Mouse (Mus musculus) thymus, adult 2 months (tissue): ENCODE results near the gene Ap3m1. TPM values are rescaled to one million over a fixed set of nuclear protein-coding genes. Genes with fewer than 3 reads are reported as not detected.

Source experiments
- DNase-seq: peaks from one replicate; pipeline ENCODE4 v3.0.0; 2021
- H3K27ac ChIP-seq: fragments of 200-500 bp; 2 replicates; pipeline ENCODE4 v1.5.1; 2012; ENCODE audit warnings: low read length, control low read depth; ENCODE audit not compliant: control insufficient read depth, insufficient read depth
- H3K27me3 ChIP-seq: fragments of 200-500 bp; 2 replicates; pipeline ENCODE4 v1.6.1; 2012; ENCODE audit warnings: mild to moderate bottlenecking, low read length, moderate library complexity, mixed read lengths; ENCODE audit not compliant: control insufficient read depth, insufficient read depth
- H3K36me3 ChIP-seq: fragments of 200-500 bp; 2 replicates; pipeline ENCODE4 v1.6.1; 2012; ENCODE audit warnings: mild to moderate bottlenecking, low read length, moderate library complexity; ENCODE audit not compliant: control insufficient read depth, insufficient read depth
- H3K4me1 ChIP-seq: fragments of 200-500 bp; replicated peaks from 2 replicates; pipeline ENCODE4 v1.6.1; 2012; ENCODE audit warnings: low read length; ENCODE audit not compliant: control insufficient read depth, insufficient read depth
- H3K4me3 ChIP-seq: fragments of 200-500 bp; 2 replicates; pipeline ENCODE4 v1.5.1; 2012; ENCODE audit warnings: mild to moderate bottlenecking, low read length, control low read depth, moderate library complexity; ENCODE audit not compliant: control insufficient read depth, insufficient read depth
- CTCF ChIP-seq: fragments of 200-500 bp; IDR thresholded peaks from 2 replicates; pipeline ENCODE4 v1.5.1; 2012; ENCODE audit warnings: mild to moderate bottlenecking, control low read depth, low read length, moderate library complexity, borderline replicate concordance; ENCODE audit not compliant: control insufficient read depth, poor library complexity, insufficient read depth; ENCODE audit errors: extremely low read depth
- POLR2A ChIP-seq: fragments of 200-500 bp; IDR thresholded peaks from 2 replicates; pipeline ENCODE4 v1.6.1; 2012; ENCODE audit warnings: mild to moderate bottlenecking, low read length, control low read depth, moderate library complexity; ENCODE audit not compliant: control insufficient read depth, poor library complexity, insufficient read depth; ENCODE audit errors: extremely low read depth
- WGBS: fragments of 180-500 bp; shearing (Covaris S2); methylation state at CpG from one replicate; pipeline ENCODE4 v1.1.7; 2018; 5-methylcytosine and 5-hydroxymethylcytosine counted together
- polyA plus RNA-seq: library from polyadenylated mRNA; depleted of rRNA; stranded (reverse); fragments of >200 nt; gene quantifications from 2 replicates; pipeline ENCODE4 v1.2.3, GENCODE M21; 2012

Ap3m1 gene
- polyA plus RNA-seq, 1 experiment: 34.1 TPM

DNA sequence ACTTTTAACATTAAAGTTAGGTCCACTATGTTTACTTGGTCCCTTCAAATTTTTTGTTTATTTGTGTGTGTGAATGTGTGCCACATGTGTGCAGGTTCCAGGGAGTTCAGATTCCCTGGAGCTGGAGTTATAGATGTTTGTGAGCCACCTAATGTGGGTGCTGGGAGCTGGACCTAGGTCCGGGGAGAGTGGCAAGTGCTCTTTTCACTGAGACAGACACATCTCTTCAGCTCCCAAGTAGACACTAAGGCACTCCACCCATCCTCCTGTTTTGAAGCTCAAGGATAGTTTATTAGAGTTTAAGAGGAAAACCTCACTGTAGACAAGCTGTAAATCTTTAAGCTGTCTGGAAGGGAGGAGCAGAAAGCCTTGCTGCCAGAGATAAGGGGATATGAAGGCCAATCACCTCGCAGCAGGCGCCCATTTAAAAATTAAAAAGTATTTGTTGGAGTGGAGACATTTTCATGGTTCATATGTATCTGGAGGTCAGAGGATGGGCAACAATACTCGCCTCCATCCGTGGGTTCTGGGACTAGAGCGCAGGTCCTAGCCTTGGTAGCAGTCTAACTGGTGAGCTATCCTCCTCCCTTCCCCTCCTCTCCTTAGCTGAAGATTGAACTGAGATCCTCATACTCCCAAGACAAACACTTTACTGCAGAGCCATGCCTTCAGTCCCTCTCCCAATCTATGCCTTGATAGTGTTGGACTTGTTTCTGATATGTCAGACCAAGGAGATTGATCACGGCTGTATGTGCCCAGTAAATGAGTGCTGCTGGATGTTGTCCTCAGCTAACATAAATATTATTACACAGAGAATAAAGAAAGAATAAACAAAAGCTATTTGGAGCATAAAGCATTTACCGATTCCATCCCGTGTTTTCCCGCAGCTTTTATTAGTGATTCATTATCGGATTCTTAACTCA, 22.4 kb upstream of the Ap3m1 start:
- Histone ChIP-seq H3K36me3 (no peaks in the 10 kb centered on the region), H3K27ac (no peak overlapping the region), H3K4me1 (peaks cover 5% of the 10 kb centered on the region; the same call in 1 of the 2 replicates), H3K27me3 (no peaks in the 10 kb centered on the region), H3K4me3 (no peak overlapping the region)
- WGBS: 81% methylated on average over 11 of the region's 11 CpGs
- no peak for TF ChIP-seq CTCF
- TF ChIP-seq POLR2A: no peak
- no peak for DNase-seq

GRCm38 (mm10) chr14:21073981-21074380, 21.7 kb upstream of the Ap3m1 start:
- TF ChIP-seq CTCF: no peak
- TF ChIP-seq POLR2A: no peak
- DNase-seq: no peak
- Histone ChIP-seq H3K4me3 (no peak overlapping the region), H3K27ac (no peak overlapping the region), H3K36me3 (no peaks in the 10 kb centered on the region), H3K27me3 (no peaks in the 10 kb centered on the region), H3K4me1 (peaks cover 5% of the 10 kb centered on the region; the same call in 1 of the 2 replicates)
- 91% methylated on average over 3 of the region's 3 CpGs for WGBS

DNA sequence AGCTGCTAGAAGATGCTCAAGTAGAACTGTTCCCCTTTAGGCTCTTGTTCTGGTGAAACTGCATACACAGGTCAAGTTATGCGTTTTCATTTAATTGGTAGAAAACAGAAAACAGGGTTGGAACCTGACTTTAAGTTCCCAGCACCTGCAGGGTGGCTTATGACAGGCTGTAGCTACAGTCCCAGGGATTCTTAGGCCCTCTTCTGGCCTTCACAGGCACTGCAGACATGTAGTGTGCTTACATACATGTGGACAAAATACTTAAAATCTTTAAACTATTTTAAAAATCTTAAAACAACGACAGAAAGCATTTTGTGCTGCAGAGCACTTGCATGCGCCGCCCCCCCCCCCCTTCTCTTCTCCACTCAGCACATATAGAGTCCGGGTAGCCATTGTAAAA, 17.3 kb upstream of the Ap3m1 start:
- Histone ChIP-seq H3K27ac (no peak overlapping the region), H3K36me3 (no peaks in the 10 kb centered on the region), H3K27me3 (no peaks in the 10 kb centered on the region), H3K4me1 (no peaks in the 10 kb centered on the region), H3K4me3 (no peak overlapping the region)
- 94% methylated on average over 5 of the region's 5 CpGs for WGBS
- DNase-seq: no peak
- TF ChIP-seq CTCF (no peak), POLR2A (no peak)

DNA sequence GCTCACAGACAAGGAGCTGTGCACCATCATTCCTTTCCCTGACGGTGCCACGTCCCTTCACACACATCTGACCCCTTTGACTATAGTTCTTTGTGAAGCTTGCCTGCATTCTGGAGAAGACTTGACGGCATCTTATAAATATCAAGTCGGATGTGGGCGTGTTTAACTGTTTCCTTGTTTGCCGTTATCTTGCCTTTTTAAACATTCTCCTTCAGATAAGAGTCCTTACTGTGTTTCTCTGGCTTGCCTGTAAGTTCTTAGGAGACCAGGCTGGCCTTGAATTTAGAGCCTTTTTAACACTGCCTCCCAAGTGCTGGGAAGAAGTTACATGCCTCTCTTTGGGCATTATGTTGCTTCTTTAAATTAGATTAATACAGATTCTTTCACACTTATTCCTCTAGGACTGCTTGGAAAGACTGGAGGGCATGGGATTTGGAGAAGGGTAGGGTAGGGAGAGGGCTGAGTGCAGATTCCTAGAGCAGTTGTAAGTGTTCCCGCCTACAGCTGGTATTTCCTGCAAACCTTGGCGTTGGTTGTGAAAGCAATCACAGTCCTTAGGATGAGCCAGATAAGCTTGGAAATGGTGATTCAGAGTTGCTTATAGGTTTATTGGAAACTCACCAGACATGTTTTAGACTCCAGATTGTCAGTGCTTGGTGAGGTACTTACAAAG, 13.3 kb upstream of the Ap3m1 start:
- Histone ChIP-seq H3K4me1 (no peaks in the 10 kb centered on the region), H3K27ac (no peak overlapping the region), H3K27me3 (no peaks in the 10 kb centered on the region), H3K4me3 (no peak overlapping the region), H3K36me3 (no peaks in the 10 kb centered on the region)
- TF ChIP-seq CTCF (no peak), POLR2A (no peak)
- DNase-seq: no peak
- WGBS: 91% methylated on average over 8 of the region's 8 CpGs

GRCm38 (mm10) chr14:21064321-21064720, 12.0 kb upstream of the Ap3m1 start:
- no peaks in the 10 kb centered on the region for H3K4me1 ChIP-seq
- no peak overlapping the region for H3K4me3 ChIP-seq
- no peak overlapping the region for H3K27ac ChIP-seq
- TF ChIP-seq POLR2A: no peak
- no peak for TF ChIP-seq CTCF
- no peaks in the 10 kb centered on the region for H3K36me3 ChIP-seq
- WGBS: 10% methylated on average over 1 of the region's 1 CpGs
- DNase-seq: no peak
- H3K27me3 ChIP-seq: no peaks in the 10 kb centered on the region

GRCm38 (mm10) chr14:21062766-21063513, 10.6 kb upstream of the Ap3m1 start:
- WGBS: 84% methylated on average over 5 of the region's 5 CpGs
- Histone ChIP-seq H3K4me1 (no peaks in the 10 kb centered on the region), H3K36me3 (no peaks in the 10 kb centered on the region), H3K27me3 (no peaks in the 10 kb centered on the region), H3K4me3 (no peak overlapping the region), H3K27ac (no peak overlapping the region)
- no peak for DNase-seq
- TF ChIP-seq CTCF (no peak), POLR2A (no peak)
